Mouse (Mus musculus) neural tube, embryonic 10.5 days (tissue): ENCODE results near the gene Hcst.

Experiments
- DNase-seq: peaks from one replicate; pipeline ENCODE4 v3.0.0-alpha.2; 2017; ENCODE audit warnings: low spot score; ENCODE audit errors: extremely low spot score

Hcst gene

DNA sequence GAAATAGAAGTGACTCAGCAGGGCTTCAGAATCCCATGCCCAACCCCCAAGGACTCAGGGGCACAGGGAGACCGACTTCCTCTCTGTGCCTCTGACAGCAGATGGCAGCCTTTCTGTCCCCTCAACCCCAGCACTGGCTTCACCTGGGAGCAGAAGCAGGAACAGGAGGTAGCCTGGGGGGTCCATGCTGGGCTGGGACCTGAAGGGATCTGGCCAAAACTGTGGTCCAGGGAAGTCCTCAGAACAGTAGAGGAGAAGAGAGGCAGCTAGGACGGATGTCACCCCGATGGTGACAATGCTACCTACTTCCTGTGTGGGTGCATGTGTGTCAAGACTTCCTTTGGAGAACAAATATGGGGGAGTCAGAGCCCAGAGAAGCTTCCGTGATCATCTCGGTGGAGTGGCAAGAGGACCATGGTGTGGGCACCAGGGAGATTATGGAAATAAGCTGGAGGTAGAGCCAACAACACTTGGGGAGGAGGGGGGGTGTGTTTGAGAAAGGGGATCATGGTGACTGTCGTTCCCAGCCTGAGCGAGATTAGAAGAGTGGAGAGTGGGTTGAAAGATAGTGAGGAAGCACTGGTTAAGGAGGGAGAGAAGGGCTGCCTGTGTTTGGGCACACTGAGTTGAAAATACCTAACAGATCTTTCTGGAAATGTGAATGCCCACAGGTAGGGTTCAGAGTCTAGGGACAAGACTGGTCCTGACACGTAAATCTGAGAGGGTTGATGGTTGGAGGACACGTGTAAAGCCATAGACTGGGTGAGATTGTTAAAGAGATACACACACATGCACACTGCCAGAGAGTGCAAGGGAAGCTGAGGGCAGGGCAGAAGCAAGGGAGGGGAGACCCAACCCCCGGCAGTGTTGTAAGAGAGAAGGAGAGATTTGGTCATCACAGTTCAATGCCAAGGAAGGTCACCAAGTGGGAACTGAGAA is at the start of gene Hcst:
Gene Hcst, minus strand, starts transcription at position 294 of the 939 bp plus-strand sequence.
- DNase-seq = no peak

DNA sequence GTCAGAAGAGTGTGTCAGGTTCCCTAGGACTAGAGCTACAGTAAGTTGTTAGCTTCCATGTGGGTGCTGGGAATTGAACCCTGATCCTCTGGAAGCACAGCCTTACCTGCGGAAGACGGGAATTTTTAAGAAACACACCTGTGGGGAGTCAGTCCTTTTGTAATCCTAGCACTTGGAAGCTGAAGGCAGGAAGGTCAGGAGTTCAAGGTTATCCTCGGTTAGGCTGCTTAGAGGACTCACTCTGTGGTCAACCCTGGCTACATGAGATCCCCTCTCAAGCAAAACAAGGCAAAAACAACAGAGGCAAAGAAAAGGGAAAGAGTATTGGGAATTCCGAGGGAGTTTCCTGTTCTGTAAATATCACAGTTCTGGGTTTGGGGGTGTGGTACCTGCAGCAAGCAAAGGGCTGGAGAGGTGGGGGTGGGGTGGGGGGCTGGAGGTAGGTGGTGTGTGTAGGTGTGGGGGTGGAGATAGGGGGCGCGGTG is 45.2 kb upstream of the Hcst start:
- DNase-seq = no peak

GRCm38 (mm10) chr7:30463996-30464395 is 44.3 kb upstream of the Hcst start:
- no peak for DNase-seq

DNA sequence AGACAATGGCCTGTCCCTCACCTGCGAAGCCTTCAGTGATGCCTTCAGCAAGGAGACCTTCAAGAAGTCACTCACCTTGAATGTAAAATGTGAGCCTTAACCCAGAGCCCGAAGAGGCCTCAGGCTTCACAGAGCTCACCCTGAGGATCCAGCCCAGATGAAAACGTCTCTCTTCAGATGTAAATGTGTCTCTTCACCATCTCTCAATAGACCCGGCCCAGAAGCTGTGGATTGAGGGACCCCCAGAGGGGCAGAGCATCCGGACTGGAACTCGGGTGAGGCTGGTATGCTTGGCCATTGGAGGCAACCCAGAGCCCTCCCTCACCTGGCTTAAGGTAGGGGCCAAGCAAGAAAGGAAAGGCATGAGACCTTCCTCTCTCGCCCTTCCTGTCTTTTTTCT is 43.9 kb upstream of the Hcst start:
- no peak for DNase-seq

- DNase-seq = no peak
Observed at GRCm38 (mm10) chr7:30459484-30459883, 39.8 kb upstream of the Hcst start.

DNA sequence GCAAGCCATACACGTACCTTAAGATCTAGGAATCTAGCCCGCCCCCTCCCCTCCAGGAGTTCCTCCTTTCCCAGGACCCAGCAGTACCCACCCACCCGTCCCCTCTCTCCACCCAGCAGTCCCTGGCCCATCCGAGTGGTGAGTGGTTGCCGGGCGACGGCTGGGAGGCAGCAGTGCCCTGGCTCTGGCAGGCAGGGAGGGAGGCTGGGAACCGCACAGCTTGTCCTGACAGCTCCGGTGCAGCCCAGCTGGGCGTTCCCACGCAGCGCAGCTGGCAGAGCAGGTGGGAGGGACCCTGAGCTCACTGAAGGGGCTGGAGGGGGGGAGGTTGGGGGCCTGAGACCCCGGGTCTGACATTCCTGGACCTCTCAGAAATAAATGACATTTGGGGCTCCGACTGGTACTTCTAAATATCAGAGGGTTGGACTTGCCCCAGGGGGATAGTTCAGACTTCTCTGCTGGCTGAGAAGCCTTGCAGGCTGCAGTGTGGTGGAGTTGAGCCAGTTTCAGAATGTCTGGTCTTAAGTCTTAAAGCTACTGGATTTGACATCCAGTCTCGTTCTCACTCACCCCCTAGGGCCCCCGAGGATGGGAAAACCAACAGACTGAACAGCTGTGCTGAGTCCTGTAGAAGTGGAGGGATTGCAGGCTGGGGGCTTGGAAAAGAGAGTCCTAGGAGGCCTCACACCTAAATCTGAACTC is 38.1 kb upstream of the Hcst start, which contains the start of the genes Kirrel2 and Nphs1:
Gene Kirrel2, minus strand, starts transcription at position 62 of the 702 bp plus-strand sequence.
Gene Nphs1, plus strand, starts transcription at position 687 of the 702 bp plus-strand sequence.
- DNase-seq = peak; percentile 63

- no peak for DNase-seq
Observed at GRCm38 (mm10) chr7:30456911-30457628, 37.4 kb upstream of the Hcst start.

- DNase-seq = no peak
Observed at GRCm38 (mm10) chr7:30456487-30456886, 36.8 kb upstream of the Hcst start.

- no peak for DNase-seq
Observed at GRCm38 (mm10) chr7:30454259-30454658, 34.6 kb upstream of the Hcst start.

DNA sequence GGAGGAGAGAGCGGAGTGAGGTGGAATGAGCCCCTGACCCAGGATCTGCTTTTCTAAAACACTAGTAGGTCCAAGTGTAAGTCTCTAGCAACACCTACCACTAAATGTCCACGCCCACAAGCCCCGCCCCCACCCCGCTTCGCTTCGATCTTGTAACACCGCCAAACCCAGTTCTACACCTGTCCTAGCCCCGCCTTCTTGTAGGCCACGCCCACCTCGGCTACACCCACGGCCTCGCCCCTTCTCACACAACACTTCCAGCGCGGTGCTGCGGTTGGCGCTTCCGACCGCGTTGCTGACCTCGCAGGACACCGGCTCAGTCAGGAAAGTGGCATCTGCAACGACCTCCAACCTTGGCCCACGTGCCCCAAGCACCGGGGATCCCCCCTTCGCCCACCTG is 34.1 kb upstream of the Hcst start:
- DNase-seq = no peak

DNA sequence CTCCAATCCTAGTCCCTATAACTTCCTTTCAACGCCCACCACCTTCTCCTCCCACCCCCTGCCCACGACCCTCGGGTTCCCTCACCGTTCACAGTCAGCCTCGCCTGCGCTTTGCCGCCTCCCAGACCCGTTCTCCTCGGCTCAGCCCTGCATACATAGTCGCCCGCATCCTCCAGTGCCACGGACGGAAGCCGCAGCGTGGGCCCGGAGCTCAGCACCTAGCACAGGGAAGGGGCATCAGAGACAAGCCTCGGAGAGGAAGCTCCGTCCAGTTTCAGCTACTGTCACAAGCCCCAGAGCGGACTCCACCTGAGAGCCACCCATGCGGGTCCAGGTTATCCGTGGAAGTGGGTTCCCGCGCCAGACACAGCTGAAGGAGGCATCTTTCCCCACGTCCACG is 33.7 kb upstream of the Hcst start:
- DNase-seq = no peak

DNA sequence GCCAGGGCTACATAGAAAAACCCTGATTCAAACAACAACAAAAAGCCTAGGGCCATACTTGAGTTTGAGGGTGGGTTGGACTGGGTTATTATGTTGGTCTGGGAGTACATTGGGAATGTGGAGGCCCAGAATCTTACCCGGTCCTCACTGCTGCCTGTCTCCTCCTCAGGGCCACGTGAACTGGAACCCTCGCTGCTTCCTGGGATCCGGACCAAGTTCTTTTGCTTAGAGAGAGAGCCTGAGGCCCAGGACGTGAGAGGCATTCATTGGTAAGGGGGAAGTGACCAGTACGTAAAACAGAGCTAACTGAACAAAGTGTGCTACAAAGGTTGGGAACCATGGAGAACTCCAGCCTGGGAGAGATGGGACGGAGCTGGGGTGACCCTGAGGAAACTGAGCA is 30.6 kb upstream of the Hcst start:
- no peak for DNase-seq

DNA sequence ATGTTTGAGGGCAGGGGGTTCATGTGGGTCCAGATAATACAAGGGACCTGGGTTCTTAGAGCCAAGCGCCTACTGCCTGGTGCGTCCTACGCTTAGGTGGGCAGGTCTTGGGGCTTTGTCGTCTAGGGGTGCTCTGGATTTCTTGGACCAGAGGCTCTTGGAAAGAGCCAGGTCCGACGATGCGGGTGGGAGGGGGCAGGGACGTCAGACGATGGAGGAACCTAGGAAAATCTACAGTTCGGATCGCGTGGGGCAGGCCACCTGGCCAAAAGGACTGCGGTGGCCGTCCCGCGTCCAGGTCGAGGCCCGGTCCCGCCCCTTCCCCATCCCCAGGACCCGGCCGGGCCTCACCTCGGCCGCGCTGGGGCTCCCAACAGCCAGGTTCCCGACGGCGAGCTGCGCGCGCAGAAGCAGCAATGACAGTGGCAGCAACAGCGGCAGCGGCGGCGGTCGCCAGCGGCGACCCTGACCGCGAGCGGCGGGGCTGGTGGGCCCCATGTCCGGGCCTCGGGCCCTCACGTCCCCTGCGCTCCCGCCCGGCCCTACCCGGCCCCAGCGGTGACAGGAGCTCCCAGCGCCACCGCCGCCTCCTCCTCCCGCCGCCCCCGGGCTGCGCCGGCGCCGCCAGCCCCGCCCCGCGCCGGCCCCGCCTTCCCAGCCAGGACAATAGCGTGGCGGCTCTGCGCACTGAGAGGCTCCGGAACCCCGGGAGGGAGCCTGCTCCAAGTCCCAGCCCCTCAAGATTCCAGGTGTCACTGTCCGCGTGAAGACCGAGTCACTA is 25.5 kb upstream of the Hcst start, which contains the start of gene Aplp1:
Gene Aplp1, minus strand, starts transcription at position 565 of the 781 bp plus-strand sequence.
- DNase-seq = peak; percentile 71

DNA sequence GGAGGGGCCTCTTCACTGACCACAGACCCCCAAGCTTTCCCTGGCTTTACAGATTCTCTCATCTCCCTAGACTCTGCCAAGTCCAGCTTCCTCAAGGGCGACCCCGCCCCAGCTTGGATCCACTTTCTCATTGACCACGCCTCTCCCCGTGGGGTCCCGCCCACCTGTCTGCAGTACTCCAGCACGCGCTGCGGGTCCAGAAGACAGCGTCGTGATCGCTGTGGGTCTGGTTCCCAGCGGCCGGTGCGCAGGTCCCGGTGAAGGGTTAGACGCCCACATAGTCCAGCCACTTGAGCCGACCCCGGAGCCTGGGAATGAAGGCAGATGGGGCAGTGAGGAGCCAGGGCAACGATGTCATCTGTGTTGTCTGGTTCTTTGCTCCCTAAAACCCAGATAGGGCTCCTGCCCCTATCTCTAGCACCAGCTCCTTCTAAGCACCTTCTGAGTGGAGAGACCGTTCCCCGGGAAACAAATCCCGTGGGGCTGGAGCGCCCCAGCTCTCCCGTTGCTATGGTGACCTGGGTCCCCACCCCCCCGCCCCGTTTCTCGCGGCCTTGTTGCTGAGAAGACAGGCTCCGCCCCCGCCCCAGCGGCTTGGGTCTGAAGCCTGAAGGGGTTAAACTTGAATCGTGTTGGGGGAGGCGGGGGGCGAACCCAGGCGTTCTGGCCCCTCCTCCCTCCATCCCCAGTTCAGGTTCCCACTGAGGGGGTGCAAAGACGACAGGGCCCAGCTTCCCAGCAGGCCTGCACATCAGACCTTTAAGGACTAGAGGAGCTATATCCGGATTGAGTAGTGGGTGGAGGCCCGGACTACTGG is 24.7 kb upstream of the Hcst start:
- peak; percentile 64 for DNase-seq

DNA sequence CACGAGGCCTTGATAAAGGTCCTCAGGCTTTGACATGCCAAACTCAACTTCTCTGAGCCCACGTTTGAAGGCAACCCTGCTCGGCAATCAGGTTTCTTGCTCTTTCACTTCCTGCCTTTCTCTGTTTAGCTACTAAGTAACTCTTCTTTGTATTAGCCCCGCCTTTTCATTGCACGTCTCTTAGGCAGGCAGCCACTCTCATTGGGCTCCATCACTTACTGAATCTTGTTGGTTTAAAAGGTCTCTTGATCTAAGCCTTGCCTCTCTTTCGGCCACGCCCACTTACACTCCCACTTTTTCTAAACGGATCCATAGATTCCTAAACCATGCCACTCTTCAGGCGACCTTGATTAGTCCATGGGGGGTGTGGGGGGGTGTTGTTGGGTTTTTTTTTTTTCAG is 24.0 kb upstream of the Hcst start:
- no peak for DNase-seq

DNA sequence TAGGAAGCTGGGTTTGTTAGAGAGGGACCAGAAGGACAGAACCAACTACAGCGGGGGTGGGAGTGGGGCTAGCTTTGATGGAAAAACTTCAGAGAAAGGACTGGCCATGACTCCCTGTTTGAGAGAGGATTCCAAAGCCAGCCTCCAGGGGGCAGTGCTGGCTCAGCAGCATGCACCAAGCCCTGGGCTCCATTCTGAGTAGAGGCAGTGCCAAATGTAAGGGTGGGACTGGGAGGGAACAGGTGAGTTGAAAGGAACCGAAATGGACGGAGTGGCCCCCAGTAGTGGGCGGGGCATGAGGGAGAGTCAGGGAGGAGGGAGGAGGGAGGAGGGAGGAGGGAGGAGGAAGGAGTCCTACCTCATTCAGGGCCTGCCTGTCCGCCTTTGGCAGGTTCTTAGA is 21.0 kb upstream of the Hcst start:
- DNase-seq = peak; percentile 44

- no peak for DNase-seq
Observed at GRCm38 (mm10) chr7:30439734-30440133, 20.1 kb upstream of the Hcst start.

- no peak for DNase-seq
Observed at GRCm38 (mm10) chr7:30436879-30437278, 17.2 kb upstream of the Hcst start.

DNA sequence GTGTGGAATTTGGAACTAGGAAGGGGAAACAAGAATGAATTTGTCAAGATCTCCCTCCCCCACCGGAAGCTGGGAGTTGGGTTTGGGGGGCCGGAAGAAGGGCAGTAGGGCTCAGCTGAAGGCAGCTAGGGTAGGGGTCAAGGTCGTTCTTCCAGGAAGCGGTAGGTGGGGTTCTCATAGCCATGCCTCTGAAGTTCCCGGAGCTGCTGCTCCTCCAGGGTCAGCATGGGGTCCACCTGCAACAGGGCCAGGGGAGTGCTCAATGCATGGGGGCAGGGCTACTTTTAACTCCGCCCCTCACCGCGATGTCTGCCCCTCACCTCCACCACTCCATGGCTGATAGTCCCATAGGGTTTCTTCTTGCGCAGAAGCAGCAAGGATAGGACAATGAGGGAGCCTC is 15.5 kb upstream of the Hcst start:
- no peak for DNase-seq

- no peak for DNase-seq
Observed at GRCm38 (mm10) chr7:30434701-30435100, 15.0 kb upstream of the Hcst start.
